ENCODE assay signal across 8 mouse cellular contexts in the genomic region with DNA sequence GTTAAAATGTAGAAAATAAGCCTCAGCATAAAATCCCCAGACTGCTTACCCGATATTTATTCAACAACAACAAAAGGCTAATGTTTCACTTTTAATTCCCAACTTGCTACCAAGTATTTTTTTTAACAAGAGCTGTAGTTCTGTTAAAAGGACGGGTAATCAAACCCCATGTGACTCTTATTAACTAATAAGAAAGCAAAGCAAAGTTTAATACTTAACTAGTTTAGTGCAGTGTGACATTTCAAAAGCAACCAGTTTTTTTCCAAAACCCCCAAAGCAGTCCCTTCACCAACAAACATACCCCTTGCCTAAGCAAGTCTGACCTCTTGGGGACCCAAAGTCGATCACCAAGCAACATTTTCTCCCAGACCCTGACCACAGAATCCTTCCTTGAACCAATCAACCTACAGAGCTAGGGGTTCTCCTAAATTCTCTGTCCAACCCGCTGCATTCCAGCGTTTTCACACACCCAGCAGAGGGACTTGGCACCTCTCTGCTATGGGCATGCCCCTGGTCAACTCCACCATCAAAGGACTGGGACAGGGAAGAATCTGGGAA. TPM values are rescaled to one million over a fixed set of nuclear protein-coding genes. Genes with fewer than 3 reads are reported as not detected.
DNase-seq lines count a peak whose midpoint lies in the region; ATAC-seq lines count a peak whose summit lies in the region.

No protein-coding gene starts in this region.

- peaks cover 18% of the 10 kb centered on the region for H3K4me1 ChIP-seq in megakaryocyte, embryonic 14.5 days
- peaks cover 20% of the 10 kb centered on the region for H3K4me1 ChIP-seq in hindbrain, embryonic 10.5 days (replicated peaks)
- 0 out of 2 replicates have a peak, but pooled peaks cover 3% of the 10 kb centered on the region for H3K4me1 ChIP-seq in liver, embryonic 15.5 days (replicated peaks)
- peaks cover 10% of the 10 kb centered on the region for H3K4me1 ChIP-seq in stomach, embryonic 15.5 days

- H3K9me3 ChIP-seq in megakaryocyte, embryonic 14.5 days = no peaks in the 10 kb centered on the region
- no peaks in the 10 kb centered on the region for H3K9me3 ChIP-seq in hindbrain, embryonic 10.5 days
- no peaks in the 10 kb centered on the region for H3K9me3 ChIP-seq in liver, embryonic 15.5 days (replicated peaks)
- no peaks in the 10 kb centered on the region for H3K9me3 ChIP-seq in stomach, embryonic 15.5 days

- ATAC-seq in megakaryocyte, adult 5-6 weeks (ENCODE audit: poor library complexity, severe bottlenecking) = no peak
- ATAC-seq in liver, embryonic 15.5 days (ENCODE audit: insufficient read depth) = no peak
- no peak for ATAC-seq in stomach, embryonic 15.5 days (ENCODE audit: insufficient read depth, low FRiP score, low read depth)
- no peak for ATAC-seq in monocyte, adult 5-6 weeks (replicated peaks; ENCODE audit: insufficient number of reproducible peaks, low FRiP score, low TSS enrichment, poor library complexity, severe bottlenecking)

- H3K27me3 ChIP-seq in megakaryocyte, embryonic 14.5 days (replicated peaks) = peaks cover 62% of the 10 kb centered on the region
- peaks cover 31% of the 10 kb centered on the region for H3K27me3 ChIP-seq in hindbrain, embryonic 10.5 days (ENCODE audit: insufficient read depth, poor library complexity, severe bottlenecking)
- peaks cover 37% of the 10 kb centered on the region for H3K27me3 ChIP-seq in liver, embryonic 15.5 days
- peaks cover 9% of the 10 kb centered on the region for H3K27me3 ChIP-seq in stomach, embryonic 15.5 days (replicated peaks)

- WGBS in hindbrain, embryonic 10.5 days = 29% methylated on average over 5 of the region's 5 CpGs
- 20% methylated on average over 5 of the region's 5 CpGs for WGBS in liver, embryonic 15.5 days (ENCODE audit: insufficient replicate concordance)
- 37% methylated on average over 5 of the region's 5 CpGs for WGBS in stomach, embryonic 15.5 days

- no peak overlapping the region; the same call in 1 of the 2 replicates for H3K27ac ChIP-seq in hindbrain, embryonic 10.5 days
- no peak overlapping the region for H3K27ac ChIP-seq in liver, embryonic 15.5 days (replicated peaks)
- no peak overlapping the region for H3K27ac ChIP-seq in stomach, embryonic 15.5 days

- no peak overlapping the region for H3K9ac ChIP-seq in liver, embryonic 15.5 days
- H3K9ac ChIP-seq in stomach, embryonic 15.5 days = 0 out of 2 replicates have a peak overlapping the region, but pooled peaks have one; percentile 34

- no peaks in the 10 kb centered on the region for H3K36me3 ChIP-seq in megakaryocyte, embryonic 14.5 days (replicated peaks; ENCODE audit: low read length)
- H3K36me3 ChIP-seq in hindbrain, embryonic 10.5 days = no peaks in the 10 kb centered on the region
- no peaks in the 10 kb centered on the region for H3K36me3 ChIP-seq in liver, embryonic 15.5 days (replicated peaks)
- H3K36me3 ChIP-seq in stomach, embryonic 15.5 days = no peaks in the 10 kb centered on the region

- H3K4me2 ChIP-seq in liver, embryonic 15.5 days = peak overlapping the region; percentile 70
- H3K4me2 ChIP-seq in stomach, embryonic 15.5 days = peak overlapping the region; percentile 95

- DNase-seq in hindbrain, embryonic 10.5 days (ENCODE audit: low spot score) = peak; percentile 5
- DNase-seq in ovary, adult 18-20 months (ENCODE audit: low spot score) = no peak
- no peak for DNase-seq in thymus, adult 18-20 months

- H3K4me3 ChIP-seq in megakaryocyte, embryonic 14.5 days (replicated peaks) = peak overlapping the region; percentile 95
- peak overlapping the region; percentile 82 for H3K4me3 ChIP-seq in hindbrain, embryonic 10.5 days
- H3K4me3 ChIP-seq in liver, embryonic 15.5 days (replicated peaks) = peak overlapping the region; percentile 56
- H3K4me3 ChIP-seq in stomach, embryonic 15.5 days (replicated peaks) = peak overlapping the region; percentile 66

RNA-seq across cellular contexts. Expression of a gene that starts 1.0 kb away (rescaled TPM):
- polyA plus RNA-seq in megakaryocyte, embryonic 14.5 days (2012; ENCODE audit: insufficient read depth, low replicate concordance) = 0.02 and 0.27 TPM in 2 replicates
- not detected in 2 replicates for total RNA-seq in megakaryocyte, adult 5-6 weeks (2015)
- 0.04 TPM in 1 of 2 replicates, not detected in the other for total RNA-seq in megakaryocyte, adult 5-6 weeks (2017)
- 2.0 and 3.2 TPM in 2 replicates for polyA plus RNA-seq in hindbrain, embryonic 10.5 days (2016; fragmentation: Nextera tagmentation; extraction: Ambion mirVana)
- polyA plus RNA-seq in liver, embryonic 15.5 days (2015; fragmentation: Nextera tagmentation; extraction: Ambion mirVana) = 0.50 and 0.52 TPM in 2 replicates
- 2.2 and 2.5 TPM in 2 replicates for polyA plus RNA-seq in stomach, embryonic 15.5 days (2015; fragmentation: Nextera tagmentation; extraction: Ambion mirVana)
- 0.29 TPM in 1 of 3 replicates, not detected in the others for total RNA-seq in monocyte, adult 5-6 weeks (2017)

RNA-seq across cellular contexts. Expression of a gene that starts 48.4 kb away (rescaled TPM):
- polyA plus RNA-seq in megakaryocyte, embryonic 14.5 days (2012; ENCODE audit: insufficient read depth, low replicate concordance) = 4.2 and 6.9 TPM in 2 replicates
- total RNA-seq in megakaryocyte, adult 5-6 weeks (2015) = 0.29 and 0.48 TPM in 2 replicates
- total RNA-seq in megakaryocyte, adult 5-6 weeks (2017) = 0.29 and 0.37 TPM in 2 replicates
- polyA plus RNA-seq in hindbrain, embryonic 10.5 days (2016; fragmentation: Nextera tagmentation; extraction: Ambion mirVana) = 63.4 and 63.8 TPM in 2 replicates
- polyA plus RNA-seq in liver, embryonic 15.5 days (2015; fragmentation: Nextera tagmentation; extraction: Ambion mirVana) = 14.2 and 17.2 TPM in 2 replicates
- 61.7 and 62.9 TPM in 2 replicates for polyA plus RNA-seq in stomach, embryonic 15.5 days (2015; fragmentation: Nextera tagmentation; extraction: Ambion mirVana)
- 0.49 to 0.57 TPM in 2 of 3 replicates, not detected in the other for total RNA-seq in monocyte, adult 5-6 weeks (2017)
